Mouse (Mus musculus): Measurements from ENCODE around the gene Vsig10. TPM values are rescaled to one million over a fixed set of nuclear protein-coding genes. Genes with fewer than 3 reads are reported as not detected.
A peak's percentile ranks its signal among the peaks of the same experiment; 100 is the strongest.
"Not testable (repeated sequence)": the region's sequence is repeated elsewhere in the genome, so short reads cannot be mapped to it uniquely, and the experiment has no call there.

Vsig10 gene
- total RNA-seq, 2 experiments from 2014 or later: 1.9 to 3.1 TPM

GRCm38 (mm10) chr5:117374372-117375049 is 55.6 kb downstream of the Vsig10 start:
- DNase-seq: no peak
- intact Hi-C loops (cut with DNase I): no loop called here

GRCm38 (mm10) chr5:117376331-117376761 is 57.5 kb downstream of the Vsig10 start:
- intact Hi-C loops (cut with DNase I): no loop called here
- DNase-seq: no peak

GRCm38 (mm10) chr5:117377731-117378130 is 58.8 kb downstream of the Vsig10 start:
- intact Hi-C loops (cut with DNase I); DNase-seq: not testable (repeated sequence)

- no peak for DNase-seq
- intact Hi-C loops (cut with DNase I): no loop called here
Measured at GRCm38 (mm10) chr5:117380199-117380598, 61.3 kb downstream of the Vsig10 start.

GRCm38 (mm10) chr5:117381785-117382184 is 62.9 kb downstream of the Vsig10 start:
- intact Hi-C loops (cut with DNase I): no loop called here

GRCm38 (mm10) chr5:117383198-117383597 is 64.3 kb downstream of the Vsig10 start:
- intact Hi-C loops (cut with DNase I): no loop called here
- no peak for DNase-seq

More at GRCm38 (mm10) chr5:117381785-117382184, 62.9 kb downstream of the Vsig10 start:
- no peak for DNase-seq

- intact Hi-C loops (cut with DNase I): no loop called here
- peak; percentile 75 for DNase-seq
Measured at GRCm38 (mm10) chr5:117388296-117388751, 69.4 kb downstream of the Vsig10 start.

GRCm38 (mm10) chr5:117388877-117389276 is 70.0 kb downstream of the Vsig10 start, which contains the start of gene Rfc5:
Rfc5 (minus strand) TSS chr5:117389047.
- intact Hi-C loops (cut with DNase I): no loop called here
- peak; percentile 97 for DNase-seq

GRCm38 (mm10) chr5:117390895-117391294 is 72.0 kb downstream of the Vsig10 start:
- intact Hi-C loops (cut with DNase I): no loop called here
- no peak for DNase-seq

GRCm38 (mm10) chr5:117395834-117396233 is 77.0 kb downstream of the Vsig10 start:
- DNase-seq: no peak
- intact Hi-C loops (cut with DNase I): no loop called here

GRCm38 (mm10) chr5:117396596-117397014 is 77.7 kb downstream of the Vsig10 start:
- intact Hi-C loops (cut with DNase I): no loop called here
- no peak for DNase-seq

- intact Hi-C loops (cut with DNase I): no loop called here
- DNase-seq: no peak
Measured at GRCm38 (mm10) chr5:117397371-117397770, 78.5 kb downstream of the Vsig10 start.

GRCm38 (mm10) chr5:117398007-117398550 is 79.2 kb downstream of the Vsig10 start:
- intact Hi-C loops (cut with DNase I): no loop called here
- DNase-seq: no peak

- intact Hi-C loops (cut with DNase I): no loop called here
- no peak for DNase-seq
Measured at GRCm38 (mm10) chr5:117399281-117399680, 80.4 kb downstream of the Vsig10 start.

- no peak for DNase-seq
- intact Hi-C loops (cut with DNase I): no loop called here
Measured at GRCm38 (mm10) chr5:117403609-117404008, 84.7 kb downstream of the Vsig10 start.

Other genes with a start within 250 kb of the Vsig10 start
- gene Suds3, start 203.0 kb upstream of the Vsig10 start, total RNA-seq (2021): 10 to 100 TPM; 81.4 to 81.6 TPM
- gene Taok3, start 199.0 kb upstream of the Vsig10 start, total RNA-seq (2021): 10 to 100 TPM; 80.6 to 85.3 TPM
- gene Pebp1, start 31.5 kb upstream of the Vsig10 start, total RNA-seq (2021): 100 to 1,000 TPM; 725 to 728 TPM
- 100 to 1,000 TPM; 407 to 423 TPM for gene Wsb2, start 38.2 kb downstream of the Vsig10 start, total RNA-seq (2021)
- gene Rfc5, start 70.0 kb downstream of the Vsig10 start, total RNA-seq (2021): 10 to 100 TPM; 20.2 to 26.4 TPM
- 10 to 100 TPM; 23.4 to 24.1 TPM for gene Ksr2, start 94.9 kb downstream of the Vsig10 start, total RNA-seq (2021)

Data from left cerebral cortex, postnatal 4 days (tissue).